Mouse (Mus musculus): ENCODE data around the gene Celsr3.

DNA sequence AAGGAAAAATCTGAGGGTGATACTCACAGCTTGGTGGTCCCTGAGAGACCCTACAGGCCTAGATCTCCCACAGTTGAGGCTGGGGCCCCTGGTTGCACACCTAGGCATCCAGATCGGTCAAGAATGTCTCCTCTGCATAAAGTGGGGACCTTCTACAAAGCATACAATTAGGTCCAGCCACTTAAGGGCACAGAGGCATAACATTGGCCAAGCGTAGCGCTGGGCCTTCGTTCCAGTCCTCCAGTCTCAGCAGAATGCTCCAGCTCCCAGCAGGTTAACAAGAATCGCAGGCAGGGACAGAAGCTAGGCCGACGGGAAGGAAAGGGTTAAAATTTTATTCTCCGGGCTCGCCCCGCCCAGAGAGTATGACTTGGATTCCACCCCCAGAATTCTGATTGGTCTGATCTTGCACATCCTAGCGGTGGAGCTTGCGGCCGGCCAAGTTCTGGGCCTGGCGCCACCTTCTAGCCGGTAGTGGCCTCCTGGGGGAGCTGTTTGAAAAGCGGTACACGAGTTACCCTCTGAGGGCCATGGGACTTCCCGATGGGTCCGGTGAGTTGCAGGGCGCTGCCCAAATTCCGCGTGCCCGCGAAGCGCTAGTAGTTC, 27.6 kb downstream of the Celsr3 start:
- no peak; the same call in 1 of the 2 replicates for TF ChIP-seq CTCF (IDR thresholded peaks at IDR 0.05; ENCODE audit: low read depth, low read length)
- no peak for TF ChIP-seq TAL1 (conservative IDR thresholded peaks at IDR 0.05; ENCODE audit: low read depth, low read length)
- TF ChIP-seq GATA1 (IDR thresholded peaks at IDR 0.05; ENCODE audit: borderline replicate concordance, low read length), result no peak
